Mouse (Mus musculus) MEL (cell line): ENCODE measurements around the gene Cfl1. TPM values are rescaled to one million over a fixed set of nuclear protein-coding genes. Genes with fewer than 3 reads are reported as not detected.
A peak's percentile ranks its signal among the peaks of the same experiment; 100 is the strongest.

Source experiments
- DNase-seq: peaks from one replicate; pipeline ENCODE4 v3.0.0; 2011; ENCODE audit warnings: low read depth, low spot score
- H3K27ac ChIP-seq: 2 replicates; pipeline ENCODE4 v1.5.1; 2012; ENCODE audit warnings: low read depth, mild to moderate bottlenecking, control low read depth, low read length, moderate library complexity; ENCODE audit not compliant: control insufficient read depth
- H3K27me3 ChIP-seq, 2 experiments: fragments of 150-350 bp in 1 of 2; sonication (generic) in 1 of 2; 2 replicates each; pipeline ENCODE4 v1.6.1; 2012; ENCODE audit warnings: low read length in 2 of 2, mild to moderate bottlenecking in 2 of 2, improper control_type of control experiment in 1 of 2, moderate library complexity in 1 of 2; ENCODE audit not compliant: insufficient read depth in 2 of 2, control insufficient read depth in 1 of 2
- H3K36me3 ChIP-seq, 2 experiments: 2 replicates each; pipeline ENCODE4 v1.6.1; 2012 to 2014; ENCODE audit warnings: low read length in 2 of 2, improper control_type of control experiment in 1 of 2, inconsistent platforms in 1 of 2, mild to moderate bottlenecking in 1 of 2; ENCODE audit not compliant: insufficient read depth in 2 of 2, control insufficient read depth in 1 of 2
- H3K4me1 ChIP-seq, 2 experiments: fragments of 150-350 bp in 1 of 2; sonication (generic) in 1 of 2; 2 replicates each; pipeline ENCODE4 v1.6.1; 2012; ENCODE audit warnings: low read length in 2 of 2, improper control_type of control experiment in 1 of 2, mild to moderate bottlenecking in 1 of 2; ENCODE audit not compliant: insufficient read depth in 2 of 2, control insufficient read depth in 1 of 2
- H3K4me3 ChIP-seq, 2 experiments: fragments of 150-350 bp in 1 of 2; sonication (generic) in 1 of 2; 2 replicates each; pipeline ENCODE4 v1.5.1; 2012; ENCODE audit warnings: low read depth in 2 of 2, low read length in 2 of 2, mild to moderate bottlenecking in 2 of 2, moderate library complexity in 2 of 2, control low read depth in 1 of 2, improper control_type of control experiment in 1 of 2; ENCODE audit not compliant: control insufficient read depth in 1 of 2, insufficient read depth in 1 of 2
- H3K79me2 ChIP-seq: 2 replicates; pipeline ENCODE4 v1.6.1; 2012; ENCODE audit warnings: mild to moderate bottlenecking, low read length, moderate library complexity; ENCODE audit not compliant: control insufficient read depth, poor library complexity, insufficient read depth
- H3K9ac ChIP-seq: 2 replicates; pipeline ENCODE4 v1.6.1; 2012; ENCODE audit warnings: low read depth, mild to moderate bottlenecking, control low read depth, low read length, moderate library complexity; ENCODE audit not compliant: control insufficient read depth, poor library complexity, severe bottlenecking
- H3K9me3 ChIP-seq: fragments of 150-350 bp; sonication (generic); replicated peaks from 2 replicates; pipeline ENCODE4 v1.6.1; 2012; ENCODE audit warnings: mild to moderate bottlenecking, low read length, improper control_type of control experiment, moderate library complexity; ENCODE audit not compliant: insufficient read depth
- BHLHE40 ChIP-seq: IDR thresholded peaks from 2 replicates; pipeline ENCODE4 v1.6.1; 2012; ENCODE audit warnings: low read depth, mild to moderate bottlenecking, inconsistent platforms, low read length, improper control_type of control experiment, borderline replicate concordance
- CHD1 ChIP-seq: IDR thresholded peaks from 2 replicates; pipeline ENCODE4 v1.6.1; 2012; ENCODE audit warnings: low read depth, mild to moderate bottlenecking, inconsistent platforms, low read length, improper control_type of control experiment
- CHD2 ChIP-seq: IDR thresholded peaks from 2 replicates; pipeline ENCODE4 v1.6.1; 2011; ENCODE audit warnings: low read length, improper control_type of control experiment
- CTCF ChIP-seq, 3 experiments: IDR thresholded peaks in 2 of 3; conservative IDR thresholded peaks in 1 of 3; 2 replicates each; pipeline ENCODE4 v1.5.1; 2011 to 2012; ENCODE audit warnings: low read length in 3 of 3, low read depth in 2 of 3, mild to moderate bottlenecking in 2 of 3, improper control_type of control experiment in 1 of 3, inconsistent platforms in 1 of 3, mixed read lengths in 1 of 3, moderate library complexity in 1 of 3; ENCODE audit not compliant: control insufficient read depth in 1 of 3, insufficient read depth in 1 of 3, poor library complexity in 1 of 3, severe bottlenecking in 1 of 3
- E2F4 ChIP-seq: IDR thresholded peaks from 2 replicates; pipeline ENCODE4 v1.6.1; 2011; ENCODE audit warnings: low read depth, low read length, improper control_type of control experiment, borderline replicate concordance
- ELF1 ChIP-seq: IDR thresholded peaks from 2 replicates; pipeline ENCODE4 v1.6.1; 2014; ENCODE audit warnings: low read depth, mild to moderate bottlenecking, inconsistent platforms, low read length, improper control_type of control experiment, moderate library complexity
- GABPA ChIP-seq: IDR thresholded peaks from 2 replicates; pipeline ENCODE4 v1.6.1; 2012; ENCODE audit warnings: low read depth, mild to moderate bottlenecking, inconsistent platforms, low read length, improper control_type of control experiment, moderate library complexity
- GATA1 ChIP-seq: IDR thresholded peaks from 2 replicates; pipeline ENCODE4 v1.6.1; 2011; ENCODE audit warnings: low read depth, low read length, improper control_type of control experiment
- HCFC1 ChIP-seq: IDR thresholded peaks from 2 replicates; pipeline ENCODE4 v1.6.1; 2012; ENCODE audit warnings: low read depth, mild to moderate bottlenecking, inconsistent platforms, low read length, improper control_type of control experiment, moderate library complexity
- MAFK ChIP-seq: IDR thresholded peaks from 2 replicates; pipeline ENCODE4 v1.6.1; 2011; ENCODE audit warnings: low read depth, mild to moderate bottlenecking, low read length, improper control_type of control experiment, borderline replicate concordance
- MAX ChIP-seq: IDR thresholded peaks from 2 replicates; pipeline ENCODE4 v1.6.1; 2011; ENCODE audit warnings: low read length, improper control_type of control experiment
- MAZ ChIP-seq: IDR thresholded peaks from 2 replicates; pipeline ENCODE4 v1.6.1; 2012; ENCODE audit warnings: low read depth, mild to moderate bottlenecking, inconsistent platforms, low read length, improper control_type of control experiment
- MYB ChIP-seq: IDR thresholded peaks from 2 replicates; pipeline ENCODE4 v1.6.1; 2011; ENCODE audit warnings: mild to moderate bottlenecking, low read depth, low read length, improper control_type of control experiment
- MYC ChIP-seq: IDR thresholded peaks from 2 replicates; pipeline ENCODE4 v1.6.1; 2011; ENCODE audit warnings: low read depth, mild to moderate bottlenecking, low read length, improper control_type of control experiment, moderate library complexity
- NELFE ChIP-seq: IDR thresholded peaks from 2 replicates; pipeline ENCODE4 v1.6.1; 2011; ENCODE audit warnings: low read depth, low read length, improper control_type of control experiment
- POLR2AphosphoS2 ChIP-seq: IDR thresholded peaks from 2 replicates; pipeline ENCODE4 v1.6.1; 2011; ENCODE audit warnings: low read length, improper control_type of control experiment
- POLR2AphosphoS5 ChIP-seq: IDR thresholded peaks from 2 replicates; pipeline ENCODE4 v1.6.1; 2012; ENCODE audit warnings: low read depth, borderline replicate concordance, mild to moderate bottlenecking, inconsistent platforms, low read length, moderate library complexity, mixed read lengths
- RAD21 ChIP-seq: IDR thresholded peaks from 2 replicates; pipeline ENCODE4 v1.6.1; 2011; ENCODE audit warnings: mild to moderate bottlenecking, low read depth, low read length, improper control_type of control experiment
- SIN3A ChIP-seq: IDR thresholded peaks from 2 replicates; pipeline ENCODE4 v1.6.1; 2012; ENCODE audit warnings: low read length, improper control_type of control experiment, inconsistent platforms
- SMC3 ChIP-seq: IDR thresholded peaks from 2 replicates; pipeline ENCODE4 v1.6.1; 2011; ENCODE audit warnings: low read depth, low read length, improper control_type of control experiment
- TAL1 ChIP-seq: IDR thresholded peaks from 2 replicates; pipeline ENCODE4 v1.6.1; 2012; ENCODE audit warnings: mild to moderate bottlenecking, inconsistent platforms, low read length, moderate library complexity, mixed read lengths
- TBP ChIP-seq: IDR thresholded peaks from 2 replicates; pipeline ENCODE4 v1.8.0; 2011; ENCODE audit warnings: low read depth, low read length, improper control_type of control experiment
- TCF12 ChIP-seq: IDR thresholded peaks from 2 replicates; pipeline ENCODE4 v1.6.1; 2014; ENCODE audit warnings: low read depth, mild to moderate bottlenecking, inconsistent platforms, low read length, improper control_type of control experiment, moderate library complexity
- USF1 ChIP-seq: IDR thresholded peaks from 2 replicates; pipeline ENCODE4 v1.6.1; 2014; ENCODE audit warnings: low read depth, mild to moderate bottlenecking, inconsistent platforms, low read length, improper control_type of control experiment, moderate library complexity
- USF2 ChIP-seq, 2 experiments: IDR thresholded peaks; 2 replicates each; pipeline ENCODE4 v1.6.1; 2011 to 2012; ENCODE audit warnings: improper control_type of control experiment in 2 of 2, low read length in 2 of 2, borderline replicate concordance in 1 of 2, inconsistent platforms in 1 of 2, low read depth in 1 of 2, mild to moderate bottlenecking in 1 of 2; ENCODE audit not compliant: insufficient read depth in 1 of 2
- ZC3H11A ChIP-seq: IDR thresholded peaks from 2 replicates; pipeline ENCODE4 v1.6.1; 2012; ENCODE audit warnings: low read depth, mild to moderate bottlenecking, inconsistent platforms, low read length, improper control_type of control experiment
- ZKSCAN1 ChIP-seq: IDR thresholded peaks from 2 replicates; pipeline ENCODE4 v1.6.1; 2012; ENCODE audit warnings: low read depth, mild to moderate bottlenecking, inconsistent platforms, low read length, improper control_type of control experiment, moderate library complexity
- ZMIZ1 ChIP-seq: IDR thresholded peaks from 2 replicates; pipeline ENCODE4 v1.6.1; 2012; ENCODE audit warnings: low read depth, mild to moderate bottlenecking, inconsistent platforms, low read length, improper control_type of control experiment, moderate library complexity
- ZNF384 ChIP-seq: IDR thresholded peaks from 2 replicates; pipeline ENCODE4 v1.6.1; 2012; ENCODE audit warnings: low read depth, mild to moderate bottlenecking, inconsistent platforms, low read length, improper control_type of control experiment
- polyA plus RNA-seq, 2 experiments: library from polyadenylated mRNA; stranded (reverse) in 1 of 2; unstranded in 1 of 2; fragments of >175 nt in 1 of 2; fragments of >200 nt in 1 of 2; gene quantifications; 2 replicates each; pipeline versions ENCODE4 v1.2.1 to v1.2.4; 2012; ENCODE audit warnings: low replicate concordance in 2 of 2, low read depth in 1 of 2; ENCODE audit not compliant: insufficient read length in 2 of 2, insufficient read depth in 1 of 2, missing spikeins in 1 of 2
- total RNA-seq: library from RNA; depleted of rRNA; stranded (reverse); fragments of 300-350 nt; gene quantifications from 2 replicates; pipeline ENCODE4 v1.2.3, GENCODE M21; 2012

The Cfl1 gene
- total and polyA plus RNA-seq, 3 experiments: 880 to 2,037 TPM; not detected in 1

- peak overlapping the region; percentile 89 for H3K9ac ChIP-seq
- peaks cover 0 to 28% of the 10 kb centered on the region in 2 experiments for H3K4me1 ChIP-seq
- no peak overlapping the region for H3K27ac ChIP-seq
- no peaks in the 10 kb centered on the region for H3K27me3 ChIP-seq
- no peaks in the 10 kb centered on the region for H3K9me3 ChIP-seq
- peaks cover 0 to 5% of the 10 kb centered on the region in 2 experiments; a peak in 2 of 4 replicates for H3K36me3 ChIP-seq
- peaks cover 18% of the 10 kb centered on the region for H3K79me2 ChIP-seq
- TF ChIP-seq MYB (no peak), MAFK (no peak), SIN3A (no peak)
- H3K4me3 ChIP-seq: peak overlapping the region; percentile 77
- peak; percentile 44 for DNase-seq
Measured at GRCm38 (mm10) chr19:5456241-5456921, 33.9 kb upstream of the Cfl1 start.

GRCm38 (mm10) chr19:5456922-5457745 lies 33.1 kb upstream of the Cfl1 start:
- Histone ChIP-seq H3K79me2 (peaks cover 18% of the 10 kb centered on the region), H3K4me1 (peaks cover 0 to 31% of the 10 kb centered on the region in 2 experiments)
- peak; percentile 96 for DNase-seq
- TF ChIP-seq NELFE (peak; percentile 87), CHD2 (no peak), TAL1 (no peak), GABPA (no peak), SIN3A (peak; percentile 66), ZC3H11A (no peak), SMC3 (no peak), MAZ (no peak), ZMIZ1 (peak; percentile 76), GATA1 (no peak), POLR2AphosphoS2 (0 out of 2 replicates have a peak, but pooled peaks have one; percentile 68), ELF1 (peak; percentile 6; the same call in 1 of the 2 replicates), CTCF (IDR thresholded peaks at IDR 0.05 in 2 of 3, conservative IDR thresholded peaks at IDR 0.05 in 1 of 3; ENCODE audit: control insufficient read depth in 1 of 3, insufficient read depth in 1 of 3, low read depth in 2 of 3, low read length in 3 of 3, poor library complexity in 1 of 3, severe bottlenecking in 1 of 3) (0 out of 6 replicates have a peak, but pooled peaks of 1 of the 3 experiments have one; percentile 9), E2F4 (no peak), MYC (peak; percentile 48; the same call in 1 of the 2 replicates), ZNF384 (no peak), BHLHE40 (no peak), TCF12 (peak; percentile 29; the same call in 1 of the 2 replicates), RAD21 (no peak), USF2 (IDR thresholded peaks at IDR 0.05; ENCODE audit: borderline replicate concordance in 1 of 2, insufficient read depth in 1 of 2, low read depth in 1 of 2, low read length in 2 of 2) (no peak), CHD1 (no peak), POLR2AphosphoS5 (no peak), MAX (peak; percentile 81), HCFC1 (no peak), ZKSCAN1 (no peak), USF1 (peak; percentile 67; the same call in 1 of the 2 replicates), TBP (0 out of 2 replicates have a peak, but pooled peaks have one; percentile 35)

More at GRCm38 (mm10) chr19:5456922-5457745, 33.1 kb upstream of the Cfl1 start:
- H3K36me3 ChIP-seq: peaks cover 0 to 5% of the 10 kb centered on the region in 2 experiments; a peak in 2 of 4 replicates
- peak overlapping the region; percentile 51 for H3K27ac ChIP-seq
- no peaks in the 10 kb centered on the region for H3K9me3 ChIP-seq
- H3K27me3 ChIP-seq: no peaks in the 10 kb centered on the region
- H3K4me3 ChIP-seq: peak overlapping the region; percentile 77
- H3K9ac ChIP-seq: peak overlapping the region; percentile 89
